Mouse (Mus musculus) heart, adult 2 months (tissue): ENCODE measurements around the gene Extl2.

Source experiments
- CTCF ChIP-seq: fragments of 200-600 bp; IDR thresholded peaks from 2 replicates; pipeline ENCODE4 v1.8.1; 2022; ENCODE audit warnings: antibody characterized with exemption, mild to moderate bottlenecking, moderate library complexity
- EP300 ChIP-seq: fragments of 200-500 bp; IDR thresholded peaks from 2 replicates; pipeline ENCODE4 v1.6.1; 2011; ENCODE audit warnings: low read depth, low read length, control low read depth; ENCODE audit not compliant: insufficient read depth
- POLR2A ChIP-seq: fragments of 200-500 bp; IDR thresholded peaks from 2 replicates; pipeline ENCODE4 v1.6.1; 2011; ENCODE audit warnings: mild to moderate bottlenecking, low read depth, low read length, control low read depth; ENCODE audit not compliant: insufficient read depth

GRCm38 (mm10) chr3:116078490-116078889 lies 71.2 kb downstream of the Extl2 start:
- TF ChIP-seq EP300 (no peak), POLR2A (no peak), CTCF (no peak)
